Mouse (Mus musculus) MEL (cell line): Measurements from ENCODE around the gene Abhd11.

Source experiments
- CHD2 ChIP-seq: IDR thresholded peaks from 2 replicates; pipeline ENCODE4 v1.6.1; 2011; ENCODE audit warnings: low read length, improper control_type of control experiment
- CTCF ChIP-seq, 3 experiments: IDR thresholded peaks in 2 of 3; conservative IDR thresholded peaks in 1 of 3; 2 replicates each; pipeline ENCODE4 v1.5.1; 2011 to 2012; ENCODE audit warnings: low read length in 3 of 3, low read depth in 2 of 3, mild to moderate bottlenecking in 2 of 3, improper control_type of control experiment in 1 of 3, inconsistent platforms in 1 of 3, mixed read lengths in 1 of 3, moderate library complexity in 1 of 3; ENCODE audit not compliant: control insufficient read depth in 1 of 3, insufficient read depth in 1 of 3, poor library complexity in 1 of 3, severe bottlenecking in 1 of 3
- EP300 ChIP-seq, 2 experiments: IDR thresholded peaks; 2 replicates each; pipeline ENCODE4 v1.6.1; 2011; ENCODE audit warnings: improper control_type of control experiment in 2 of 2, low read length in 2 of 2, low read depth in 1 of 2, mild to moderate bottlenecking in 1 of 2
- ETS1 ChIP-seq: IDR thresholded peaks from 2 replicates; pipeline ENCODE4 v1.6.1; 2012; ENCODE audit warnings: low read depth, mild to moderate bottlenecking, inconsistent platforms, low read length, improper control_type of control experiment, moderate library complexity
- GABPA ChIP-seq: IDR thresholded peaks from 2 replicates; pipeline ENCODE4 v1.6.1; 2012; ENCODE audit warnings: low read depth, mild to moderate bottlenecking, inconsistent platforms, low read length, improper control_type of control experiment, moderate library complexity
- HCFC1 ChIP-seq: IDR thresholded peaks from 2 replicates; pipeline ENCODE4 v1.6.1; 2012; ENCODE audit warnings: low read depth, mild to moderate bottlenecking, inconsistent platforms, low read length, improper control_type of control experiment, moderate library complexity
- MAFK ChIP-seq: IDR thresholded peaks from 2 replicates; pipeline ENCODE4 v1.6.1; 2011; ENCODE audit warnings: low read depth, mild to moderate bottlenecking, low read length, improper control_type of control experiment, borderline replicate concordance
- MAX ChIP-seq: IDR thresholded peaks from 2 replicates; pipeline ENCODE4 v1.6.1; 2011; ENCODE audit warnings: low read length, improper control_type of control experiment
- NELFE ChIP-seq: IDR thresholded peaks from 2 replicates; pipeline ENCODE4 v1.6.1; 2011; ENCODE audit warnings: low read depth, low read length, improper control_type of control experiment
- POLR2A ChIP-seq, 2 experiments: IDR thresholded peaks; 2 replicates each; pipeline ENCODE4 v1.6.1; 2011 to 2012; ENCODE audit warnings: low read length in 2 of 2, mild to moderate bottlenecking in 2 of 2, control low read depth in 1 of 2, improper control_type of control experiment in 1 of 2, low read depth in 1 of 2, moderate library complexity in 1 of 2; ENCODE audit not compliant: control insufficient read depth in 1 of 2, insufficient read depth in 1 of 2, poor library complexity in 1 of 2
- SIN3A ChIP-seq: IDR thresholded peaks from 2 replicates; pipeline ENCODE4 v1.6.1; 2012; ENCODE audit warnings: low read length, improper control_type of control experiment, inconsistent platforms
- TBP ChIP-seq: IDR thresholded peaks from 2 replicates; pipeline ENCODE4 v1.8.0; 2011; ENCODE audit warnings: low read depth, low read length, improper control_type of control experiment
- USF1 ChIP-seq: IDR thresholded peaks from 2 replicates; pipeline ENCODE4 v1.6.1; 2014; ENCODE audit warnings: low read depth, mild to moderate bottlenecking, inconsistent platforms, low read length, improper control_type of control experiment, moderate library complexity

- TF ChIP-seq CHD2 (no peak), CTCF (IDR thresholded peaks at IDR 0.05 in 2 of 3, conservative IDR thresholded peaks at IDR 0.05 in 1 of 3; ENCODE audit: control insufficient read depth in 1 of 3, insufficient read depth in 1 of 3, low read depth in 2 of 3, low read length in 3 of 3, poor library complexity in 1 of 3, severe bottlenecking in 1 of 3) (peak; percentile 9 to 73 (median 55)), TBP (no peak), GABPA (no peak), EP300 (IDR thresholded peaks at IDR 0.05; ENCODE audit: low read depth in 1 of 2, low read length in 2 of 2) (no peak), POLR2A (IDR thresholded peaks at IDR 0.05; ENCODE audit: control insufficient read depth in 1 of 2, insufficient read depth in 1 of 2, low read depth in 1 of 2, low read length in 2 of 2, poor library complexity in 1 of 2) (peak in 1 of 2 experiments; percentile 47; a peak in 1 of 4 replicates), USF1 (no peak), ETS1 (no peak), MAX (peak; percentile 19), SIN3A (no peak), NELFE (no peak), HCFC1 (0 out of 2 replicates have a peak, but pooled peaks have one; percentile 2), MAFK (no peak)
Measured at GRCm38 (mm10) chr5:134965852-134966821, 42.8 kb upstream of the Abhd11 start.
